Mouse (Mus musculus) neural tube, embryonic 14.5 days (tissue): ENCODE data around the gene Slc36a3. TPM values are rescaled to one million over a fixed set of nuclear protein-coding genes. Genes with fewer than 3 reads are reported as not detected.
"Not testable (repeated sequence)": the region's sequence is repeated elsewhere in the genome, so short reads cannot be mapped to it uniquely, and the experiment has no call there.

Experiments used
- ATAC-seq: fragments of 200-750 bp; cut with Nextera tagmentation; 2 replicates; pipeline ENCODE4 v1.8.0; 2017; ENCODE audit warnings: low read depth, mild to moderate bottlenecking, moderate TSS enrichment, moderate library complexity
- H3K27ac ChIP-seq: fragments of 300-500 bp; sonication (generic); 2 replicates; pipeline ENCODE4 v1.5.1; 2014; ENCODE audit warnings: low read depth, mild to moderate bottlenecking, control low read depth, low read length, moderate library complexity, mixed read lengths
- H3K27me3 ChIP-seq: fragments of 300-500 bp; sonication (generic); 2 replicates; pipeline ENCODE4 v1.6.1; 2014; ENCODE audit warnings: low read length; ENCODE audit not compliant: control insufficient read depth, insufficient read depth
- H3K36me3 ChIP-seq: fragments of 300-500 bp; sonication (generic); 2 replicates; pipeline ENCODE4 v1.6.1; 2014; ENCODE audit warnings: low read length, mixed read lengths; ENCODE audit not compliant: control insufficient read depth, insufficient read depth
- H3K4me1 ChIP-seq: fragments of 300-500 bp; sonication (generic); 2 replicates; pipeline ENCODE4 v1.6.1; 2014; ENCODE audit warnings: low read length; ENCODE audit not compliant: control insufficient read depth, insufficient read depth
- H3K4me2 ChIP-seq: fragments of 300-500 bp; sonication (generic); 2 replicates; pipeline ENCODE4 v1.6.1; 2014; ENCODE audit warnings: mild to moderate bottlenecking, low read depth, low read length, control low read depth
- H3K4me3 ChIP-seq: fragments of 300-500 bp; sonication (generic); 2 replicates; pipeline ENCODE4 v1.5.1; 2014; ENCODE audit warnings: low read depth, low read length, control low read depth, mixed read lengths
- H3K9ac ChIP-seq: fragments of 300-500 bp; sonication (generic); replicated peaks from 2 replicates; pipeline ENCODE4 v1.6.1; 2014; ENCODE audit warnings: low read depth, mild to moderate bottlenecking, control low read depth, low read length, mixed read lengths
- H3K9me3 ChIP-seq: fragments of 300-500 bp; sonication (generic); 2 replicates; pipeline ENCODE4 v1.6.1; 2016; ENCODE audit warnings: low read length; ENCODE audit not compliant: control insufficient read depth
- WGBS: fragments of 180-500 bp; shearing (Covaris S2); extraction: QIAGEN DNeasy Blood & Tissue Kit; methylation state at CpG from one replicate; pipeline ENCODE4 v1.1.7; 2014; 5-methylcytosine and 5-hydroxymethylcytosine counted together
- polyA plus RNA-seq: library from polyadenylated mRNA; unstranded; fragments of >200 nt; fragmentation: Nextera tagmentation; extraction: Ambion mirVana; gene quantifications from 2 replicates; pipeline ENCODE4 v1.2.1, GENCODE M21; 2014

Gene Slc36a3
- polyA plus RNA-seq, 1 experiment from 2014 or later, result not detected

DNA sequence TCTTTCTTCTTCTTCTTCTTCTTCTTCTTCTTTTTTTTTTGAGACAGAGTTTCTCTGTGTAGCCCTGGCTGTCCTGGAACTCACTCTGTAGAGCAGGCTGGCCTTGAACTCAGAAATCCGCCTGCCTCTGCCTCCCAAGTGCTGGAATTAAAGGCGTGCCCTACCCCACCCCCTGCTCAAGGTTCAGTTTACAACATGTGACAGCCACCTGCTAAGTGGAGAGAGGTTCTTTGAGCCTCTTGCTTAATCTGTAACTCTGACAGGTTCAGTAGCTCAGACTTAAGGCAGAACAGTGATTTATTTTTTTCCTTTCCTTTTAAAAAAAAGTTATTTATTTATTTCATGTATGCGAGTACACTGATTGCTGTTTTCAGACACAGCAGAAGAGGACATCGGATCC lies 55.2 kb downstream of the Slc36a3 start:
- ATAC-seq, H3K36me3 ChIP-seq, H3K27me3 ChIP-seq, H3K9ac ChIP-seq, H3K4me3 ChIP-seq, H3K4me1 ChIP-seq, H3K9me3 ChIP-seq, H3K4me2 ChIP-seq, H3K27ac ChIP-seq: not testable (repeated sequence)
- 86% methylated on average over 4 of the region's 4 CpGs for WGBS

DNA sequence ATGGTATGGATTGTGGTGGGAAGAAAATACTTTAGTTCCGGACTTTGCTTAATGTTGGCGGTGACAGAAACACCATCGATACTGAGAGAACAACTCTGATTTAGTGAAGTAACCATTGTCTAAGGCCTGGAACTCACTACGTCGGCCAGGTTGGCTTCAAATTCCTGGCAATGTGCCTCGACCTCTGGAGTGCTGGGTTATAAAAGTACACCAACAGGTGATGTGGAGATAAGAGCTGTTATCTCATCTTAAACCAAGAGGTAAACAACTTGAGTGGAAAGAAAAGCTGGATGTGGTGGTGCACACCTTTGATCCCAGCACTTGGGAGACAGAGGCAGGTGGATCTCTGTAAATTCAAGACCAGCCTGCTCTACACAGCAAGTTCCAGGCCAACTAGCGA lies 58.4 kb downstream of the Slc36a3 start:
- Histone ChIP-seq H3K36me3 (no peaks in the 10 kb centered on the region), H3K4me2 (no peak overlapping the region), H3K9me3 (no peaks in the 10 kb centered on the region), H3K27me3 (no peaks in the 10 kb centered on the region), H3K9ac (no peak overlapping the region), H3K4me1 (no peaks in the 10 kb centered on the region), H3K27ac (no peak overlapping the region), H3K4me3 (no peak overlapping the region)
- WGBS, result 89% methylated on average over 7 of the region's 7 CpGs
- no peak for ATAC-seq

DNA sequence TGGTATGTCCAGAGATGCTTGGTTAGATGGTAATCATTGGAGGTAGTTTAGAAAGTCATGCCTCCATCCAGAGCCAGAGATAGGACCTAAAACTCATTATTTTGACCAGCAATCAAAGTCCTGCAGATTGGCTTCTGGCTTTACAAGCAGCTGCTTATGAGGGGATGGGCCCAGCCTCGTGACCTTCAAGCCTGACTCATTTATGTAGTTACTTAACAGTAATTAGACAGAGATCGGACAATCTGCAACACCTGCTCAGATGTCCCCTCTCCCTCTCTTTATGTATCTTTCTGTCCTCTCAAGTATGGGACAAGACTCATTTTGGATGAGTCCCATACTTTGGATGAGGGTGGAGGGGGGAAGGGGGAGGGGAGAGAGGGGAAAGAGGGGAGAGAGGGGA lies 61.6 kb downstream of the Slc36a3 start:
- Histone ChIP-seq H3K4me1 (no peaks in the 10 kb centered on the region), H3K4me3 (no peak overlapping the region), H3K9me3 (no peaks in the 10 kb centered on the region), H3K4me2 (no peak overlapping the region), H3K27me3 (no peaks in the 10 kb centered on the region), H3K27ac (no peak overlapping the region), H3K9ac (no peak overlapping the region), H3K36me3 (no peaks in the 10 kb centered on the region)
- ATAC-seq, result no peak
- WGBS, result 83% methylated on average over 2 of the region's 2 CpGs

DNA sequence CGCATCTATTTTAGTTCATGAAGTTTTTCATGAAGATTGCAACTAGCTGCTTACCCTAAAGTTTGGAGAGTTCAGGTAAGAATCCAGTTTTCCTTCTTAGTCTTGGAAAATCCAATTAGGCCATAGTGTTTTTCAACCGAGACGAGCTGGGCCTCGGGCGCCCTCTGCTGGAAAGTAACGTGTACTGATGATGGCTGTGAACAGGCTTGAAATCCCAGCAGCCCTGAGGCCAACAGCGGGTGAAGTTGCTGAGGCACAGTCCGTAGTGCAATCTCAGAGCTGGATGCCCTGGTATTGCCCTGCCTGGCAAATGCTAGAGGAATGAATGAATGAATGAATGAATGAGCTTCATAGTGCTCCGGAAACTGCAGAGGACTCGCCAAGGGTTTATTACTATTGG lies 64.5 kb downstream of the Slc36a3 start:
- no peak overlapping the region for H3K27ac ChIP-seq
- ATAC-seq, result peak; percentile 72; the same call in 1 of the 2 replicates
- WGBS, result 4% methylated on average over 10 of the region's 10 CpGs

DNA sequence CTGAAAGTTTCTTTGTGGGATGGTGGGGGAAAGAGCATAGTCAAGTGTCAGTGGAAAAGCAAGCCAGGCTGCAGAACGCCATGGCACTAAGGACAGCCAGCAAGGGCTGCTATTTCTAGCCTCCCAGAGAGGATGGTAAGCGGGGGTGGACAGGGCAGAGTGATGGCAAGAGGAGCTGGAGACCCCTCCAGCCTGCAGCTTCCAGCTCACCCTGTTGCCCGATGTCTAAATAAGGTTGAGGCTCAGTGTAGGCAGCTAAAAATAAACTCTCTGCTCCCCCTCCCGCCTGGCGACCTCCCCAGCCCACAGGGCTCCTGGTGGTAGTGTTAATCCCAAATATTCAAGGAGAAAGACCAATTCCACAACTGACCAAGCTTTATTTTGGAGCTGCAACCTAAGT lies 66.1 kb downstream of the Slc36a3 start:
- Histone ChIP-seq H3K36me3 (no peaks in the 10 kb centered on the region), H3K27me3 (no peaks in the 10 kb centered on the region), H3K9ac (no peak overlapping the region), H3K4me2 (no peak overlapping the region), H3K9me3 (no peaks in the 10 kb centered on the region), H3K4me1 (no peaks in the 10 kb centered on the region), H3K27ac (no peak overlapping the region), H3K4me3 (no peak overlapping the region)
- no peak for ATAC-seq
- 71% methylated on average over 5 of the region's 5 CpGs for WGBS

More for the DNA sequence above, 64.5 kb downstream of the Slc36a3 start:
- Histone ChIP-seq H3K4me1 (no peaks in the 10 kb centered on the region), H3K27me3 (no peaks in the 10 kb centered on the region), H3K9me3 (no peaks in the 10 kb centered on the region), H3K4me2 (no peak overlapping the region), H3K36me3 (no peaks in the 10 kb centered on the region), H3K4me3 (no peak overlapping the region), H3K9ac (no peak overlapping the region)

DNA sequence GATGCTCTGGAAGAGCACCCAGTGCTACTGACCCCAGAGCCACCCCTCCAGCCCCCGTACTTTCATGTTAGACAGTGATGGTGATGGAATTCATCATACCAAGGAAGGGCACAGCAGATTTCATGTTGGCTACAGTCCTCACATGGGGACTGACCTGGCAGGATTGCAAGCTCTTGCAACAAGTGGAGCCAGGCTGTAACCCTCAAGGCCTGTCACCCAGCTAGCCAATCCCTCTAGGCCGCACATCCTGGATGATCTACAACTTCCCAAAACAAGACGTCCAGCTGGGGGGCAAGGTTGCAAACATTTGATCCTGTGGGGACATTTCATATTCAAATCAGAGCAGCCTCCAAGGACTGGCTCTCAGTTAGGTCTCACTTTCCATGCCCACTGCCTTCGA lies 66.9 kb downstream of the Slc36a3 start:
- 76% methylated on average over 4 of the region's 4 CpGs for WGBS
- Histone ChIP-seq H3K4me2 (no peak overlapping the region), H3K27ac (no peak overlapping the region), H3K9ac (no peak overlapping the region), H3K4me1 (no peaks in the 10 kb centered on the region), H3K36me3 (no peaks in the 10 kb centered on the region), H3K27me3 (no peaks in the 10 kb centered on the region), H3K4me3 (no peak overlapping the region), H3K9me3 (no peaks in the 10 kb centered on the region)
- ATAC-seq, result no peak

DNA sequence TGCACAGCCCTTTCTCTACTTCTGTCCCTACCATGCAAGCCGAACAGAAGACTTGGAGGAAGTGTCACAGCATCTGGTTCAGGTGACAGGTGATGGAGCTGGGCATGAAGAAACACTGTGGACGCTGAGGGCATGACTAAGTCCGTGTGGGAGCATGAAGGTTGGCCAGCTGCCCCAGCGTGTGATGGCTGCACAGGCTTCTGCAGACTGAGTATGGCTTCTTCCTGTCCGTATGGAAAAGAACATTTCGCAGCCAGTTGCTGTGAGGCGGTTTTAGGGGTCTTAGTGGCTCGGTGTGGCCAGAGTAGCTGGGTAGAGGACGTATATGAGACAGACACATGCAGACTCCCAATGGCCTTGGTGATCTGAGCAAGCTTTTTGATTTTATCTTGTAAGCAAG lies 70.3 kb downstream of the Slc36a3 start:
- Histone ChIP-seq H3K27me3 (no peaks in the 10 kb centered on the region), H3K9me3 (no peaks in the 10 kb centered on the region), H3K4me1 (peaks cover 5% of the 10 kb centered on the region; the same call in 1 of the 2 replicates), H3K9ac (no peak overlapping the region), H3K36me3 (no peaks in the 10 kb centered on the region), H3K27ac (no peak overlapping the region), H3K4me3 (no peak overlapping the region), H3K4me2 (no peak overlapping the region)
- 95% methylated on average over 9 of the region's 9 CpGs for WGBS
- no peak for ATAC-seq

DNA sequence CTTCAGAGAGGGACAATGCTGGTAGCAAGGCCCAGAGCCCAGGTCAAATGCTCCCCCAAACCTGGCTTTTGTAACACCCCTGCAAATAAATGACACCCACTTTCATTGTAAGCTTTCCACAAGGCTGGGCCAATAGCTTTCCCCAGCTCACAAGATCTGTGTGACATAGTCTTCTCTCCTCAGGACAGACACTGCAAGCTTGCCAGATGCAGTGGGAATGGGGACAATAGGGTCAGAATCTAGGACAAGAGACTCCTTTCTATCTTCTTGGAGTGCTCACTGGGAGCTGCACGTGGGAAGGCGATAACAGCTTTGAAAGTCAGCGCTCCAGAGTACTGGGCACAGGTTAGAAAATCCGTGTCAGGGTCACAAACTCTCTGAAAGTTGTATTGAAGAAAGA lies 72.3 kb downstream of the Slc36a3 start:
- H3K4me3 ChIP-seq, result no peak overlapping the region
- no peak for ATAC-seq
- H3K4me2 ChIP-seq, result no peak overlapping the region
- H3K9ac ChIP-seq, result no peak overlapping the region
- no peaks in the 10 kb centered on the region for H3K36me3 ChIP-seq
- no peak overlapping the region for H3K27ac ChIP-seq
- no peaks in the 10 kb centered on the region for H3K9me3 ChIP-seq
- WGBS, result 67% methylated on average over 4 of the region's 4 CpGs
- H3K27me3 ChIP-seq, result no peaks in the 10 kb centered on the region
- peaks cover 5% of the 10 kb centered on the region; the same call in 1 of the 2 replicates for H3K4me1 ChIP-seq

DNA sequence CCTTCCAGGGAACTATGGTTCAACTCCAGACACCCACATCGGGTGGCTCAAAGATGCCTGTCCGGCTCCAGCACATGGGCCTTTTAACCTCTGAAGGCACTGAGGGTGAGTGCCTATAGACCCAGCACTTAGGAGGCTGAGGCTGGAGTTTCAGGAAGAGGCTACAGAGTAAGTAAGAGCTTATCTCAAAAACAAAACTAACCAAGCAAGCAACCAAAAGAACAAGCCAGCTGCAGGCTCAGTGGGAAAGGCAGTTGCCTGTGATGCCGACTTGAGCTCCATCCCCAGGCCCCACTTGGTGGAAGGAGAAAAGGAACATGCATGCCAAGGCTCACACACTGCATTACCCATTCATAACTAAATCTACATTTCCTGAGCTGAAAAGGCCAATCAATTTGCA lies 73.0 kb downstream of the Slc36a3 start:
- no peak overlapping the region for H3K4me3 ChIP-seq
- no peak overlapping the region for H3K27ac ChIP-seq
- peak overlapping the region; percentile 83; the same call in 1 of the 2 replicates for H3K4me2 ChIP-seq
- H3K9me3 ChIP-seq, result no peaks in the 10 kb centered on the region
- ATAC-seq, result no peak
- H3K27me3 ChIP-seq, result no peaks in the 10 kb centered on the region
- no peak overlapping the region for H3K9ac ChIP-seq
- WGBS, result 51% methylated on average over 3 of the region's 3 CpGs
- H3K4me1 ChIP-seq, result peaks cover 5% of the 10 kb centered on the region; the same call in 1 of the 2 replicates
- no peaks in the 10 kb centered on the region for H3K36me3 ChIP-seq
